Mouse (Mus musculus): ENCODE data around the gene Ggps1.
"Not testable (repeated sequence)": the region's sequence is repeated elsewhere in the genome, so short reads cannot be mapped to it uniquely, and the experiment has no call there.

Gene Ggps1

GRCm38 (mm10) chr13:14038911-14039291, 24.4 kb downstream of the Ggps1 start:
- DNase-seq (ENCODE audit: low read depth, low spot score): no peak

- DNase-seq (ENCODE audit: low read depth, low spot score): no peak
Observed at GRCm38 (mm10) chr13:14035875-14036630, 27.2 kb downstream of the Ggps1 start.

GRCm38 (mm10) chr13:14035352-14035751, 27.9 kb downstream of the Ggps1 start:
- not testable (repeated sequence) for DNase-seq (ENCODE audit: low read depth, low spot score)

- DNase-seq (ENCODE audit: low read depth, low spot score): no peak
Observed at GRCm38 (mm10) chr13:14034073-14034348, 29.3 kb downstream of the Ggps1 start.

- DNase-seq (ENCODE audit: low read depth, low spot score): no peak
Observed at GRCm38 (mm10) chr13:14033309-14034072, 29.8 kb downstream of the Ggps1 start.

GRCm38 (mm10) chr13:14026154-14026820, 37.0 kb downstream of the Ggps1 start:
- no peak for DNase-seq (ENCODE audit: low read depth, low spot score)

GRCm38 (mm10) chr13:14025554-14025953, 37.7 kb downstream of the Ggps1 start:
- no peak for DNase-seq (ENCODE audit: low read depth, low spot score)

GRCm38 (mm10) chr13:14021417-14021816, 41.9 kb downstream of the Ggps1 start:
- DNase-seq (ENCODE audit: low read depth, low spot score): not testable (repeated sequence)

GRCm38 (mm10) chr13:14018852-14019251, 44.4 kb downstream of the Ggps1 start:
- DNase-seq (ENCODE audit: low read depth, low spot score): no peak

- no peak for DNase-seq (ENCODE audit: low read depth, low spot score)
Observed at GRCm38 (mm10) chr13:14018283-14018682, 45.0 kb downstream of the Ggps1 start.

GRCm38 (mm10) chr13:14015609-14016008, 47.7 kb downstream of the Ggps1 start:
- no peak for DNase-seq (ENCODE audit: low read depth, low spot score)

GRCm38 (mm10) chr13:14014540-14014939, 48.7 kb downstream of the Ggps1 start:
- DNase-seq (ENCODE audit: low read depth, low spot score): no peak

GRCm38 (mm10) chr13:14014001-14014400, 49.3 kb downstream of the Ggps1 start:
- DNase-seq (ENCODE audit: low read depth, low spot score): no peak

- peak; percentile 37 for DNase-seq (ENCODE audit: low read depth, low spot score)
Observed at GRCm38 (mm10) chr13:14011454-14011995, 51.8 kb downstream of the Ggps1 start.

GRCm38 (mm10) chr13:14006056-14006455, 57.2 kb downstream of the Ggps1 start:
- no peak for DNase-seq (ENCODE audit: low read depth, low spot score)

- DNase-seq (ENCODE audit: low read depth, low spot score): no peak
Observed at GRCm38 (mm10) chr13:14004999-14005398, 58.3 kb downstream of the Ggps1 start.

GRCm38 (mm10) chr13:14004086-14004485, 59.2 kb downstream of the Ggps1 start:
- peak; percentile 7 for DNase-seq (ENCODE audit: low read depth, low spot score)

GRCm38 (mm10) chr13:14002706-14003105, 60.6 kb downstream of the Ggps1 start:
- no peak for DNase-seq (ENCODE audit: low read depth, low spot score)
